Mouse (Mus musculus) heart, embryonic 10.5 days (tissue): Measurements from ENCODE around the gene Cyp2j5. TPM values are rescaled to one million over a fixed set of nuclear protein-coding genes. Genes with fewer than 3 reads are reported as not detected.
"Not testable (repeated sequence)": the region's sequence is repeated elsewhere in the genome, so short reads cannot be mapped to it uniquely, and the experiment has no call there.

ENCODE experiments used
- DNase-seq: peaks from one replicate; pipeline ENCODE4 v3.0.0-alpha.2; 2017; ENCODE audit warnings: low spot score
- H3K27ac ChIP-seq: fragments of 300-500 bp; sonication (generic); 2 replicates; pipeline ENCODE4 v1.5.1; 2016; ENCODE audit warnings: mild to moderate bottlenecking
- H3K27me3 ChIP-seq: fragments of 300-500 bp; sonication (generic); 2 replicates; pipeline ENCODE4 v1.6.1; 2016; ENCODE audit warnings: mild to moderate bottlenecking; ENCODE audit not compliant: poor library complexity, insufficient read depth, severe bottlenecking
- H3K36me3 ChIP-seq: fragments of 300-500 bp; sonication (generic); 2 replicates; pipeline ENCODE4 v1.6.1; 2016; ENCODE audit warnings: mild to moderate bottlenecking, moderate library complexity
- H3K4me1 ChIP-seq: fragments of 300-500 bp; sonication (generic); 2 replicates; pipeline ENCODE4 v1.6.1; 2016; ENCODE audit warnings: mild to moderate bottlenecking
- H3K4me3 ChIP-seq: fragments of 300-500 bp; sonication (generic); 2 replicates; pipeline ENCODE4 v1.5.1; 2016; ENCODE audit warnings: mild to moderate bottlenecking, moderate library complexity
- H3K9me3 ChIP-seq: fragments of 300-500 bp; sonication (generic); 2 replicates; pipeline ENCODE4 v1.6.1; 2016; ENCODE audit warnings: mild to moderate bottlenecking, moderate library complexity
- WGBS: fragments of 180-500 bp; shearing (Covaris S2); methylation state at CpG from one replicate; pipeline ENCODE4 v1.1.7; 2016; 5-methylcytosine and 5-hydroxymethylcytosine counted together
- polyA plus RNA-seq: library from polyadenylated mRNA; unstranded; fragments of >200 nt; fragmentation: Nextera tagmentation; extraction: Ambion mirVana; gene quantifications from 2 replicates; pipeline ENCODE4 v1.2.1, GENCODE M21; 2016

Cyp2j5 gene
- polyA plus RNA-seq, 1 experiment from 2014 or later: not detected

DNA sequence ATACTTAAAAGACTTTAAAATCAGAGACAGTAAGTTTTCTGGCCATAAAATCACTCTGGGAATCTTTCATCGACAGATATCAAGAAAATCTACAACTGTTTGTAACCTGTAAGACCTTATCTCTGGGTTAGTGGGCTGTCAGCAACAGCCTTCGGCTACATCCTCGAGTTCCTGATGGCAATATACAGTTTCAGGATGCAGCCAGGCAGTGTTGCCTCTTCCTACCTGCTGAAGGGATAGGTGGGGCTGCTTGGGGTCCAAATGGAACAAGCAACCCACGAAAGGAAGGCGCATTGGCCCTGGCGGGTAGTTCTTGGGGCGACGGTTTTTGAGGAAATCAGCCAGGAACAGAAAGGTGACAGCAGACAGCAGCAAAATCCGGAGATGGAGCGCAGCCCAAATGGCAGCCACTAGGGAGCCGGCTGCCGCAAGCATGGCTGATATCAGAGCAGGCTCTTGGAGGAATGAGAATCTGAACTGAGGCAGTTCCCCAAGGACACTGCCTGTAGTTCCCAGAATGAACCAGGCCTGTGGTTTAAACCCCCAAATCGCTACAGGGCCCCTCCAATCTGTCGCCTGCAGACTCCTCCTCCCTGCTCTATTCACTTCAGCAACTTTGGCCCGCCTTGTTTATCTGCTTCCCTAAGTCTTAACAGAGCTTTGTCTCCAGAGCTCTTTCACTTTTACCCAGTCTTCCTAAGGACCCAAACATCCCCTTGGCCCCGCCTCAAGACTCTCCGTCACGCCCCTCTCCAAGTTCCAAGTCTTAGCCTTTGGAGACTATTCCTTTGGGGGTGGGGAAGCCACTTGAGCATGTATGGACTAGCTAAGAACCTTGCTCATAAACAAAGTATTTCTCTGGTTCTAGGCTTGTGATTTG, 72.8 kb downstream of the Cyp2j5 start, which contains the start of gene Cyp2j9:
Gene Cyp2j9 (minus strand): TSS at position 668 of the 880 bp plus-strand sequence.
- no peaks in the 10 kb centered on the region for H3K27me3 ChIP-seq
- H3K9me3 ChIP-seq: no peaks in the 10 kb centered on the region
- whole genome bisulfite sequencing: 2% methylated on average over 18 of the region's 18 CpGs
- no peaks in the 10 kb centered on the region for H3K36me3 ChIP-seq
- no peaks in the 10 kb centered on the region for H3K4me1 ChIP-seq
- H3K4me3 ChIP-seq: peak within 1 kb of the TSS; percentile 53
- peak; percentile 76 for DNase-seq
- H3K27ac ChIP-seq: peak within 1 kb of the TSS; percentile 69; the same call in 1 of the 2 replicates

DNA sequence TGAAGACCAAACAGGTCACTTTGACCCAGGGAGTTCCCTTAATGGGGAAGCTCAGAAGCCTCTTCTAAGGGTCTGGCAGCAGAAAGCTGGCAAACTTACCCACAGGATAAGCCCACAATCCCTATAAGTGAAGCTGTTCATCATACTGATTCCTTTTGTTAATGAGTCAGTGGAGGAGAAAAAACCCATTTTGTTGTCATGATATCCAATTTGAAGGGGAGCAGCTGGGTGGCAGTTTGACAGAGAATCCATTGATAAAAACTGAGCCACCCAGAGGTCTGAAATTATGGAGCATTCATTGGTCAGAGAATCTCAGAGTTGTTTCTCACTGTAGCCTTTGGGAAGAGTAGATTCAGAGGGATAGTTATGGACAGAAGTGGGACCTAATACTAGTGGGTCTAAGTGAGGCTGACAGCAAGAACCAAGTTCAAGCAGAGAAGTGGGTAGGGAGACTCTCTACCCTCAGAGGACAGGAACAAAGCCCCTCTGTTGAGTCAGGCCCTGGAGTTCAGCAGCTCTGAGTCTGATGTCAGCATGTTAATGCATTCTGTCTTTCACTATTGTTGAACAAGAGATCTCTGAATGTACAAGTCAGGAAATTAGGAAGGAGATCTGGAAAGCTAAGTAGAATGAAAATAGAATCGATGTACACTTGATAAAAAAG, 82.4 kb downstream of the Cyp2j5 start:
- Histone ChIP-seq H3K9me3 (no peaks in the 10 kb centered on the region), H3K4me1 (no peaks in the 10 kb centered on the region), H3K27me3 (no peaks in the 10 kb centered on the region), H3K4me3 (no peak overlapping the region), H3K36me3 (no peaks in the 10 kb centered on the region), H3K27ac (no peak overlapping the region)
- WGBS: 64% methylated on average over 1 of the region's 1 CpGs
- no peak for DNase-seq

DNA sequence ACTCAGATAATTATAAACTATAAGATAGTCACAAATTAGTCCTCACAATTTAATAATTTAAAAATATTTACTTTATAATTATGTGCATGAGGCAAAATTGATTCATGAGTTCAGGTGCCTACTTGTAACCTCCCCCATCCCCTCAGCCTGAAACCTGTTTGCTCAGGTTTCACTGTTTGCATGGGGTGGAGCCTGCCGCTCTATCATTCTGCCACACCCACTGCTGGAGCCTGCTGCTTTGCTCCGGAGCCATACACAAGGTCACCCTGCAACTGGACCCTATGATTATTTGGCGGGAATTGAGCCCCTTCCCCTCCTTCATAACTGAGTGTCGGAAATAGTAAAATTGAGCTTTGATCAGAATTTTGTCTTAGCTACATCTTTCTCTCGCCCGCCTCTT, 83.6 kb downstream of the Cyp2j5 start:
- H3K27me3 ChIP-seq, H3K27ac ChIP-seq, DNase-seq, H3K4me3 ChIP-seq, H3K9me3 ChIP-seq, H3K4me1 ChIP-seq, H3K36me3 ChIP-seq: not testable (repeated sequence)
- whole genome bisulfite sequencing: 48% methylated on average over 6 of the region's 6 CpGs

Other genes starting within 250 kb of the Cyp2j5 start
- gene Cyp2j8, start 156.8 kb downstream of the Cyp2j5 start, polyA plus RNA-seq: not detected in 2 replicates
- gene Cyp2j6, start 110.5 kb downstream of the Cyp2j5 start, polyA plus RNA-seq: 4.0 and 4.3 TPM in 2 replicates
- 0.30 and 0.65 TPM in 2 replicates for gene Cyp2j9, start 72.6 kb downstream of the Cyp2j5 start, polyA plus RNA-seq
- gene Gm12695, start 121.0 kb upstream of the Cyp2j5 start, polyA plus RNA-seq: not detected in 2 replicates